Mouse (Mus musculus): ENCODE data around the gene Jdp2. TPM values are rescaled to one million over a fixed set of nuclear protein-coding genes. Genes with fewer than 3 reads are reported as not detected.

The Jdp2 gene
- total RNA-seq, 1 experiment = 15.9 TPM

- Histone ChIP-seq H3K4me3 (ENCODE audit: insufficient read depth in 1 of 2, low read depth in 1 of 2, low read length in 2 of 2, poor library complexity in 1 of 2, severe bottlenecking in 1 of 2) (no peak overlapping the region; a peak in 1 of 4 replicates), H3K36me3 (ENCODE audit: control insufficient read depth, insufficient read depth, low read length, poor library complexity, severe bottlenecking) (no peaks in the 10 kb centered on the region), H3K9me3 (ENCODE audit: control insufficient read depth, insufficient read depth, low read depth, low read length) (no peaks in the 10 kb centered on the region), H3K4me1 (ENCODE audit: control insufficient read depth in 2 of 2, insufficient read depth in 2 of 2, low read length in 2 of 2, poor library complexity in 1 of 2) (peaks cover 2% of the 10 kb centered on the region in 2 experiments; a peak in 2 of 4 replicates), H3K9ac (ENCODE audit: insufficient read depth, low read depth, low read length, poor library complexity, severe bottlenecking) (no peak overlapping the region), H3K27ac (ENCODE audit: insufficient read depth, low read depth, low read length, poor library complexity, severe bottlenecking) (no peak overlapping the region)
- in situ Hi-C loops (cut with MboI; ENCODE audit: low sequenced_read_pairs in 2 of 2, unreplicated experiment in 2 of 2) = no loop called here
- no peak for TF ChIP-seq CHD2 (IDR thresholded peaks at IDR 0.05; ENCODE audit: low read depth, low read length)
- no peak for DNase-seq (ENCODE audit: low read depth, low spot score)
Measured at GRCm38 (mm10) chr12:85687217-85687533, 88.3 kb downstream of the Jdp2 start.

GRCm38 (mm10) chr12:85687846-85688245 lies 89.0 kb downstream of the Jdp2 start:
- Histone ChIP-seq H3K27ac (ENCODE audit: insufficient read depth, low read depth, low read length, poor library complexity, severe bottlenecking) (no peak overlapping the region), H3K9me3 (ENCODE audit: control insufficient read depth, insufficient read depth, low read depth, low read length) (no peaks in the 10 kb centered on the region), H3K4me1 (ENCODE audit: control insufficient read depth in 2 of 2, insufficient read depth in 2 of 2, low read length in 2 of 2, poor library complexity in 1 of 2) (peaks cover 2% of the 10 kb centered on the region in 2 experiments; a peak in 2 of 4 replicates), H3K9ac (ENCODE audit: insufficient read depth, low read depth, low read length, poor library complexity, severe bottlenecking) (no peak overlapping the region), H3K36me3 (ENCODE audit: control insufficient read depth, insufficient read depth, low read length, poor library complexity, severe bottlenecking) (no peaks in the 10 kb centered on the region), H3K4me3 (ENCODE audit: insufficient read depth in 1 of 2, low read depth in 1 of 2, low read length in 2 of 2, poor library complexity in 1 of 2, severe bottlenecking in 1 of 2) (no peak overlapping the region)
- TF ChIP-seq HCFC1 (IDR thresholded peaks at IDR 0.05; ENCODE audit: borderline replicate concordance, insufficient read depth, low read length) = no peak
- TF ChIP-seq ZNF384 (IDR thresholded peaks at IDR 0.05; ENCODE audit: low read depth, low read length) = no peak
- TF ChIP-seq ZC3H11A (IDR thresholded peaks at IDR 0.05; ENCODE audit: borderline replicate concordance, low read depth, low read length) = no peak
- no peak for TF ChIP-seq MAFK (IDR thresholded peaks at IDR 0.05; ENCODE audit: insufficient read depth, low read depth, low read length)
- TF ChIP-seq CHD2 (IDR thresholded peaks at IDR 0.05; ENCODE audit: low read depth, low read length) = no peak
- in situ Hi-C loops (cut with MboI; ENCODE audit: low sequenced_read_pairs in 2 of 2, unreplicated experiment in 2 of 2) = no loop called here
- DNase-seq (ENCODE audit: low read depth, low spot score) = no peak

Other genes with a start within 250 kb of the Jdp2 start
- 109 and 127 TPM in 2 replicates for gene Tmed10, start 224.2 kb upstream of the Jdp2 start, total RNA-seq (2012; rRNA removed)
- gene Fos, start 125.1 kb upstream of the Jdp2 start, total RNA-seq (2012; rRNA removed) = 10.3 and 10.6 TPM in 2 replicates
- gene Batf, start 87.6 kb downstream of the Jdp2 start, total RNA-seq (2012; rRNA removed) = 0.53 and 0.58 TPM in 2 replicates
- 5.9 and 6.7 TPM in 2 replicates for gene Flvcr2, start 147.5 kb downstream of the Jdp2 start, total RNA-seq (2012; rRNA removed)
- 87.3 and 95.1 TPM in 2 replicates for gene Erg28, start 225.5 kb downstream of the Jdp2 start, total RNA-seq (2012; rRNA removed)
- gene Ttll5, start 225.6 kb downstream of the Jdp2 start, total RNA-seq (2012; rRNA removed) = 17.1 and 18.6 TPM in 2 replicates